In the genomic region with DNA sequence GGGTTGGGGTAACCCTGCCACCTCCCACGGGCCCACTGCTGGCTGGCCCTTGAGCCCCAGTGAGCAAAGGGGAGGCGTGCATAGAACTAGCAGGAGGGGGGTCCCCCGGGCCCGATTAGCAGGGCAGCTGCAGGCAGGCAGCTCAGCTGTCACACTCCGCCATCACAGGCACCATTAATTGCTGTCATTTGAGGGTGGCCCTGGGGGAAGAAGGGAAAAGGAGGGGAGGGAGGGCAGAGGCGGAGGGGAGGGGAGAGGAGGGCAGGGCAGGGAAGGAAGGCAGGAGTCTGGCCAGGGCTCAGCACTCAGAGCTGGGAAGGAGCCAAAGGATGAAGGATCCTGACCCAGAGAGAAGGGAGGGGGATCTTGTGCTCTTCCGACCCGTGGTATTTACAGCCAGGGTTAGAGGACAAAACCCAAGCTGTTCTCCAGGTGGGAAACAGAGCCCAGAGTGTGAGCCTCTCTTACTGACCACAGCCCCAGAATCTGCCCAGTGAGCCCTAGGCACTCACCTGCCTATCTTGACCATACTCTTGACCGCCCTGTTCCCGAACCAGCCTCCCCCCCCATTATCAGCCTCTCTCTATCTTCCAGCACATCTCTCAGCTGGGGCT, we compare ENCODE assay signal across 8 mouse cellular contexts. TPM values are rescaled to one million over a fixed set of nuclear protein-coding genes. Genes with fewer than 3 reads are reported as not detected.
DNase-seq lines count a peak whose midpoint lies in the region; ATAC-seq lines count a peak whose summit lies in the region.

No protein-coding gene starts in this region.

- peak; percentile 71 for DNase-seq in left cerebral cortex, postnatal 4 days
- no peak for DNase-seq in left cerebral cortex, postnatal 14 days (ENCODE audit: low spot score in 2 of 2)
- DNase-seq in forebrain, embryonic 14.5 days (ENCODE audit: low spot score), result peak; percentile 92
- peak; percentile 81 for DNase-seq in kidney, postnatal 14 days
- DNase-seq in right cerebral cortex, postnatal 14 days, result no peak
- no peak for DNase-seq in thymus, postnatal 25 days

- H3K4me1 ChIP-seq in forebrain, embryonic 14.5 days (ENCODE audit: control insufficient read depth, insufficient read depth, low read length), result peaks cover 88% of the 10 kb centered on the region
- H3K4me1 ChIP-seq in neural tube, embryonic 12.5 days, result peaks cover 93% of the 10 kb centered on the region

- H3K27ac ChIP-seq in forebrain, embryonic 14.5 days (ENCODE audit: low read depth, low read length), result peak overlapping the region; percentile 97
- H3K27ac ChIP-seq in neural tube, embryonic 12.5 days, result peak overlapping the region; percentile 95

- H3K9me3 ChIP-seq in forebrain, embryonic 14.5 days (replicated peaks; ENCODE audit: control insufficient read depth, low read length), result no peaks in the 10 kb centered on the region
- H3K9me3 ChIP-seq in neural tube, embryonic 12.5 days, result no peaks in the 10 kb centered on the region

- 14% methylated on average over 10 of the region's 10 CpGs for WGBS in forebrain, embryonic 14.5 days
- 10% methylated on average over 10 of the region's 10 CpGs for WGBS in neural tube, embryonic 12.5 days

- H3K4me2 ChIP-seq in forebrain, embryonic 14.5 days (ENCODE audit: low read length), result peak overlapping the region; percentile 24
- H3K4me2 ChIP-seq in neural tube, embryonic 12.5 days (replicated peaks), result peak overlapping the region; percentile 52

- 0 out of 2 replicates have a peak, but pooled peaks cover 3% of the 10 kb centered on the region for H3K36me3 ChIP-seq in forebrain, embryonic 14.5 days (ENCODE audit: control insufficient read depth, insufficient read depth, low read length)
- no peaks in the 10 kb centered on the region for H3K36me3 ChIP-seq in neural tube, embryonic 12.5 days

- intact Hi-C loops in left cerebral cortex, postnatal 4 days (cut with DNase I), result loop anchor here (10.0 kb wide), 1 partner anchor 114 kb away; no protein-coding TSS in a partner anchor
- intact Hi-C loops in left cerebral cortex, postnatal 14 days (cut with DNase I), result no loop called here

- peak; percentile 65 for ATAC-seq in forebrain, embryonic 14.5 days
- ATAC-seq in neural tube, embryonic 12.5 days (ENCODE audit: low FRiP score, low read depth), result peak; percentile 43
- no peak for ATAC-seq in CD4-positive, CD25-positive, alpha-beta regulatory T cell, adult 4 months

- H3K9ac ChIP-seq in forebrain, embryonic 14.5 days (ENCODE audit: low read length), result peak overlapping the region; percentile 25; the same call in 1 of the 2 replicates
- H3K9ac ChIP-seq in neural tube, embryonic 12.5 days, result peak overlapping the region; percentile 26; the same call in 1 of the 2 replicates

- no peak overlapping the region for H3K4me3 ChIP-seq in forebrain, embryonic 14.5 days (ENCODE audit: low read depth, low read length)
- no peak overlapping the region; the same call in 1 of the 2 replicates for H3K4me3 ChIP-seq in neural tube, embryonic 12.5 days

- H3K27me3 ChIP-seq in forebrain, embryonic 14.5 days (replicated peaks; ENCODE audit: control insufficient read depth, insufficient read depth, low read length), result no peaks in the 10 kb centered on the region
- H3K27me3 ChIP-seq in neural tube, embryonic 12.5 days (replicated peaks), result no peaks in the 10 kb centered on the region

RNA-seq across cellular contexts. Expression of gene Ncor2, which starts 28.0 kb away (rescaled TPM):
- total RNA-seq in left cerebral cortex, postnatal 4 days (2021), result 100 to 1,000 TPM; 110 to 115 TPM
- total RNA-seq in left cerebral cortex, postnatal 14 days (2021), result 100 to 1,000 TPM; 171 to 175 TPM
- polyA plus RNA-seq in forebrain, embryonic 14.5 days (2014; fragmentation: Nextera tagmentation; extraction: Ambion mirVana), result 15.1 and 22.3 TPM in 2 replicates
- polyA plus RNA-seq in neural tube, embryonic 12.5 days (2016; fragmentation: Nextera tagmentation; extraction: Ambion mirVana), result 36.0 and 36.9 TPM in 2 replicates
- 1 to 10 TPM; 4.0 to 6.1 TPM for polyA plus RNA-seq in CD4-positive, CD25-positive, alpha-beta regulatory T cell, adult 4 months (2017; shearing (Covaris generic))

Comparison
In these comparisons a context has a peak if more than half of its experiments do, and no peak if none do; other contexts are left out.
1. DNase-seq: peak in left cerebral cortex, postnatal 4 days (single experiment), forebrain, embryonic 14.5 days (single experiment) and kidney, postnatal 14 days (single experiment); none in left cerebral cortex, postnatal 14 days (0 of 2), right cerebral cortex, postnatal 14 days (single experiment) and thymus, postnatal 25 days (single experiment).